In genomic region chr6:146906000-146906786, GRCm38 (mm10) we compare ENCODE assay signal across 36 mouse cellular contexts. TPM values are rescaled to one million over a fixed set of nuclear protein-coding genes. Genes with fewer than 3 reads are reported as not detected.
DNase-seq lines count a peak whose midpoint lies in the region; ATAC-seq and TF ChIP-seq lines count a peak whose summit lies in the region.
"Had no signal": no experiment of that assay in that cellular context is flagged by ENCODE, and none has a peak within 500 bp of the region (broad histone marks: within the 10 kb centered on the region; RNA-seq: fewer than 3 reads in every experiment).

No protein-coding gene starts in this region.

- 74% methylated on average over 3 of the region's 3 CpGs for whole genome bisulfite sequencing in kidney, adult 2 months
- WGBS in liver, embryonic 15.5 days (ENCODE audit: insufficient replicate concordance), result 51% methylated on average over 3 of the region's 3 CpGs
- WGBS in midbrain, embryonic 11.5 days, result 90% methylated on average over 3 of the region's 3 CpGs

- H3K27ac ChIP-seq in gastrocnemius, adult 2 months, result peak overlapping the region; percentile 6; the same call in 1 of the 2 replicates
- H3K27ac ChIP-seq in kidney, adult 2 months (ENCODE audit: insufficient read depth, low read depth, low read length), result peak overlapping the region; percentile 64
- H3K27ac ChIP-seq in liver, embryonic 15.5 days (replicated peaks), result 0 out of 2 replicates have a peak overlapping the region, but pooled peaks have one; percentile 12
- H3K27ac ChIP-seq in embryonic fibroblast, embryonic 13.5 days (ENCODE audit: insufficient read depth, low read length), result peak overlapping the region; percentile 100; the same call in 1 of the 2 replicates
- H3K27ac ChIP-seq in midbrain, embryonic 11.5 days (ENCODE audit: low read depth, low read length), result no peak overlapping the region
- H3K27ac ChIP-seq: embryonic facial prominence, embryonic 13.5 days; hindbrain, embryonic 10.5 days; hindbrain, embryonic 15.5 days; limb, embryonic 12.5 days; liver, embryonic 14.5 days; midbrain, embryonic 15.5 days had no signal

- no peak overlapping the region for H3K9ac ChIP-seq in liver, embryonic 15.5 days
- no peak overlapping the region for H3K9ac ChIP-seq in midbrain, embryonic 11.5 days (ENCODE audit: low read length)
- H3K9ac ChIP-seq: embryonic facial prominence, embryonic 13.5 days; hindbrain, embryonic 15.5 days; kidney, embryonic 15.5 days; limb, embryonic 12.5 days; liver, embryonic 14.5 days; midbrain, embryonic 15.5 days had no signal

- H3K4me3 ChIP-seq in gastrocnemius, adult 2 months, result no peak overlapping the region
- no peak overlapping the region for H3K4me3 ChIP-seq in kidney, adult 2 months (ENCODE audit: insufficient read depth, low read depth, low read length)
- no peak overlapping the region for H3K4me3 ChIP-seq in liver, embryonic 15.5 days (replicated peaks)
- H3K4me3 ChIP-seq in embryonic fibroblast, embryonic 13.5 days (ENCODE audit: insufficient read depth, low read length), result no peak overlapping the region
- H3K4me3 ChIP-seq in midbrain, embryonic 11.5 days (ENCODE audit: low read depth, low read length), result no peak overlapping the region
- H3K4me3 ChIP-seq: embryonic facial prominence, embryonic 13.5 days; erythroblast, embryonic 14.5 days; hindbrain, embryonic 10.5 days; hindbrain, embryonic 15.5 days; kidney, embryonic 15.5 days; limb, embryonic 12.5 days; midbrain, embryonic 15.5 days had no signal

- H3K9me3 ChIP-seq in liver, embryonic 15.5 days (replicated peaks), result no peaks in the 10 kb centered on the region
- no peaks in the 10 kb centered on the region for H3K9me3 ChIP-seq in midbrain, embryonic 11.5 days (ENCODE audit: control insufficient read depth, low read length)
- H3K9me3 ChIP-seq: embryonic facial prominence, embryonic 13.5 days; hindbrain, embryonic 10.5 days; hindbrain, embryonic 15.5 days; kidney, embryonic 15.5 days; limb, embryonic 12.5 days; midbrain, embryonic 15.5 days had no signal

- no peak for TF ChIP-seq POLR2A in kidney, adult 2 months (IDR thresholded peaks at IDR 0.05; ENCODE audit: low read depth, low read length)
- no peak for TF ChIP-seq POLR2A in embryonic fibroblast, embryonic 13.5 days (IDR thresholded peaks at IDR 0.05; ENCODE audit: low read depth, low read length)

- H3K36me3 ChIP-seq in kidney, adult 2 months (ENCODE audit: control insufficient read depth, insufficient read depth, low read length), result no peaks in the 10 kb centered on the region
- no peaks in the 10 kb centered on the region for H3K36me3 ChIP-seq in liver, embryonic 15.5 days (replicated peaks)
- H3K36me3 ChIP-seq in midbrain, embryonic 11.5 days (ENCODE audit: control insufficient read depth, insufficient read depth, low read length), result no peaks in the 10 kb centered on the region
- H3K36me3 ChIP-seq: embryonic facial prominence, embryonic 13.5 days; hindbrain, embryonic 10.5 days; hindbrain, embryonic 15.5 days; limb, embryonic 12.5 days; midbrain, embryonic 15.5 days had no signal

- no peaks in the 10 kb centered on the region for H3K27me3 ChIP-seq in kidney, adult 2 months (replicated peaks; ENCODE audit: control insufficient read depth, insufficient read depth, low read length)
- H3K27me3 ChIP-seq in liver, embryonic 15.5 days, result no peaks in the 10 kb centered on the region
- H3K27me3 ChIP-seq in midbrain, embryonic 11.5 days (ENCODE audit: control insufficient read depth, insufficient read depth, low read length), result no peaks in the 10 kb centered on the region
- H3K27me3 ChIP-seq: embryonic facial prominence, embryonic 13.5 days; hindbrain, embryonic 15.5 days; kidney, embryonic 15.5 days; limb, embryonic 12.5 days; midbrain, embryonic 15.5 days had no signal

- TF ChIP-seq CTCF in gastrocnemius, adult 2 months (IDR thresholded peaks at IDR 0.05), result no peak
- no peak for TF ChIP-seq CTCF in kidney, adult 2 months (conservative IDR thresholded peaks at IDR 0.05; ENCODE audit: insufficient read depth, insufficient read length, low read depth, low read length)
- no peak for TF ChIP-seq CTCF in embryonic fibroblast, embryonic 13.5 days (IDR thresholded peaks at IDR 0.05; ENCODE audit: borderline replicate concordance, insufficient read depth, low read length)

- no peak overlapping the region for H3K4me2 ChIP-seq in liver, embryonic 15.5 days
- no peak overlapping the region for H3K4me2 ChIP-seq in midbrain, embryonic 11.5 days
- H3K4me2 ChIP-seq: embryonic facial prominence, embryonic 13.5 days; heart, embryonic 11.5 days; hindbrain, embryonic 15.5 days; kidney, embryonic 15.5 days; limb, embryonic 12.5 days; midbrain, embryonic 15.5 days had no signal

- peaks cover 54% of the 10 kb centered on the region for H3K4me1 ChIP-seq in kidney, adult 2 months (ENCODE audit: control insufficient read depth, insufficient read depth, low read length)
- H3K4me1 ChIP-seq in liver, embryonic 15.5 days (replicated peaks), result peaks cover 28% of the 10 kb centered on the region
- H3K4me1 ChIP-seq in embryonic fibroblast, embryonic 13.5 days (ENCODE audit: control insufficient read depth, insufficient read depth, low read length), result peaks cover 26% of the 10 kb centered on the region
- no peaks in the 10 kb centered on the region for H3K4me1 ChIP-seq in midbrain, embryonic 11.5 days (ENCODE audit: control insufficient read depth, insufficient read depth, low read length)
- H3K4me1 ChIP-seq: hindbrain, embryonic 10.5 days; hindbrain, embryonic 15.5 days; midbrain, embryonic 15.5 days had no signal

- intact Hi-C loops in gastrocnemius, adult 2 months (cut with DNase I), result no loop called here
- intact Hi-C loops in gastrocnemius, postnatal 36 days (cut with DNase I), result no loop called here

- no peak for ATAC-seq in liver, embryonic 15.5 days (ENCODE audit: insufficient read depth)
- no peak for ATAC-seq in midbrain, embryonic 11.5 days (ENCODE audit: low FRiP score)
- ATAC-seq: forebrain, embryonic 16.5 days; inflammation-experienced regulatory T-cells, adult 6 months; midbrain, embryonic 15.5 days had no signal

- DNase-seq in gastrocnemius, adult 2 months, result no peak
- DNase-seq in gastrocnemius, postnatal 36 days, result no peak
- DNase-seq in kidney, adult 2 months, result no peak
- no peak for DNase-seq in kidney, adult 11 months
- no peak for DNase-seq in liver
- DNase-seq in midbrain, embryonic 11.5 days (ENCODE audit: low spot score, missing footprints), result no peak
- DNase-seq: adrenal gland, postnatal 14 days; cerebellum, adult 11-12 months; cerebellum, adult 9-11 months; kidney, postnatal 36 days; lung, postnatal 36 days; right cerebral cortex, postnatal 25 days; thymus, postnatal 14 days had no signal

RNA-seq across cellular contexts. Expression of gene Ppfibp1, which starts 17.9 kb away (rescaled TPM):
- 10 to 100 TPM; 40.3 to 44.8 TPM for total RNA-seq in gastrocnemius, adult 2 months (2021)
- 10 to 100 TPM; 36.7 to 37.6 TPM for total RNA-seq in gastrocnemius, postnatal 36 days (2021)
- 20.6 and 23.4 TPM in 2 replicates for polyA plus RNA-seq in kidney, adult 2 months (2012; rRNA removed)
- 9.7 and 10.0 TPM in 2 replicates for polyA plus RNA-seq in liver, embryonic 15.5 days (2015; fragmentation: Nextera tagmentation; extraction: Ambion mirVana)
- 196 and 246 TPM in 2 replicates for polyA plus RNA-seq in embryonic fibroblast, embryonic 13.5 days (2011; ENCODE audit: insufficient read length, low read depth, missing spikeins)
- 30.2 and 30.7 TPM in 2 replicates for polyA plus RNA-seq in midbrain, embryonic 11.5 days (2014; fragmentation: Nextera tagmentation; extraction: Ambion mirVana)
- polyA plus RNA-seq: erythroblast, embryonic 14.5 days had no signal

RNA-seq across cellular contexts. Expression of gene 1700034J05Rik, which starts 48.0 kb away (rescaled TPM):
- total RNA-seq in gastrocnemius, adult 2 months (2021), result not detected
- total RNA-seq in gastrocnemius, postnatal 36 days (2021), result not detected
- 0.07 TPM in 1 of 2 replicates, not detected in the other for polyA plus RNA-seq in kidney, adult 2 months (2012; rRNA removed)
- polyA plus RNA-seq in liver, embryonic 15.5 days (2015; fragmentation: Nextera tagmentation; extraction: Ambion mirVana), result 0.05 and 0.06 TPM in 2 replicates
- not detected in 2 replicates for polyA plus RNA-seq in embryonic fibroblast, embryonic 13.5 days (2011; ENCODE audit: insufficient read length, low read depth, missing spikeins)
- polyA plus RNA-seq in midbrain, embryonic 11.5 days (2014; fragmentation: Nextera tagmentation; extraction: Ambion mirVana), result 0.11 and 0.18 TPM in 2 replicates
- total RNA-seq: adrenal gland, postnatal 14 days; common myeloid progenitor, adult 5-6 weeks; gastrocnemius, adult 8-10 months; layer of hippocampus, adult 8-10 months; layer of hippocampus, postnatal 25 days; MEL; neutrophil, adult 5-6 weeks had no signal
- polyA plus RNA-seq: erythroblast, embryonic 14.5 days; forebrain, embryonic 16.5 days; liver, embryonic 14.5 days; midbrain, embryonic 15.5 days had no signal

RNA-seq across cellular contexts. Expression of gene Smco2, which starts 56.3 kb away (rescaled TPM):
- total RNA-seq in gastrocnemius, adult 2 months (2021), result not detected
- not detected for total RNA-seq in gastrocnemius, postnatal 36 days (2021)
- 0.11 TPM in 1 of 2 replicates, not detected in the other for polyA plus RNA-seq in kidney, adult 2 months (2012; rRNA removed)
- not detected in 2 replicates for polyA plus RNA-seq in liver, embryonic 15.5 days (2015; fragmentation: Nextera tagmentation; extraction: Ambion mirVana)
- polyA plus RNA-seq in embryonic fibroblast, embryonic 13.5 days (2011; ENCODE audit: insufficient read length, low read depth, missing spikeins), result not detected in 2 replicates
- polyA plus RNA-seq in midbrain, embryonic 11.5 days (2014; fragmentation: Nextera tagmentation; extraction: Ambion mirVana), result not detected in 2 replicates
- total RNA-seq: adrenal gland, postnatal 14 days; common myeloid progenitor, adult 5-6 weeks; gastrocnemius, adult 8-10 months; layer of hippocampus, adult 8-10 months; layer of hippocampus, postnatal 25 days; MEL; neutrophil, adult 5-6 weeks had no signal
- polyA plus RNA-seq: embryonic facial prominence, embryonic 13.5 days; erythroblast, embryonic 14.5 days; forebrain, embryonic 11.5 days; forebrain, embryonic 16.5 days; heart, embryonic 11.5 days; hindbrain, embryonic 10.5 days; hindbrain, embryonic 15.5 days; inflammation-experienced regulatory T-cells, adult 6 months; kidney, embryonic 15.5 days; limb, embryonic 12.5 days; liver, embryonic 14.5 days; lung, embryonic 16.5 days; midbrain, embryonic 15.5 days; neural tube, embryonic 11.5 days; stomach, embryonic 16.5 days had no signal
